Mouse (Mus musculus): ENCODE measurements at regions not wholly inside any gene's neighbourhood (a gene's known extent, or its start where the extent isn't known, plus 50 kb on each side); places are given as distances from the start of the nearest gene placed in this dataset.

DNA sequence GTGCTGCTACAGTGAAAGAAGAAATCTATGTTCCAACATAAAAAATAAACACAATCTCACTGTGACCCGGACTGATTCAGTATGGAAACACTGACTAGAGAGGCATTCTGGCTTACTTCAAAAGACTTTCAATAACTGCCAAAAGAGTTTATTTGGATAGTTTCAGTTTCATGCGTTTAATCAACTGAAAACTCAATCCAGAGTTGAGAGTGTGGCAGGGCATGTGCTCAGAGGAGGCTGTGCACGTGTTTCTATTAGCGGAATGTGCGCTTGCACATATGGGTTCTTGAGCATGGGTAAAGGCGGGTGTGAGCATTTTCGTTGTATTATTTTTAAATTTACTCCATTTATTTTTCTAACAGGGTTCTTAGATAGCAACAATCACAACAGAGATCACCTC lies 245.2 kb upstream of the Meox2 start:
- TF ChIP-seq POLR2A (IDR thresholded peaks at IDR 0.05; ENCODE audit: borderline replicate concordance, extremely low read depth, insufficient read depth, insufficient read length, poor library complexity, severe bottlenecking) (no peak), CTCF (IDR thresholded peaks at IDR 0.05; ENCODE audit: borderline replicate concordance, extremely low read depth, insufficient read depth, insufficient read length) (no peak)

All from brain, embryonic 14.5 days (tissue).